Mouse (Mus musculus): Measurements from ENCODE around the gene Rybp. TPM values are rescaled to one million over a fixed set of nuclear protein-coding genes. Genes with fewer than 3 reads are reported as not detected.

The Rybp gene
- total RNA-seq, 2 experiments from 2014 or later = 28.2 to 32.8 TPM

DNA sequence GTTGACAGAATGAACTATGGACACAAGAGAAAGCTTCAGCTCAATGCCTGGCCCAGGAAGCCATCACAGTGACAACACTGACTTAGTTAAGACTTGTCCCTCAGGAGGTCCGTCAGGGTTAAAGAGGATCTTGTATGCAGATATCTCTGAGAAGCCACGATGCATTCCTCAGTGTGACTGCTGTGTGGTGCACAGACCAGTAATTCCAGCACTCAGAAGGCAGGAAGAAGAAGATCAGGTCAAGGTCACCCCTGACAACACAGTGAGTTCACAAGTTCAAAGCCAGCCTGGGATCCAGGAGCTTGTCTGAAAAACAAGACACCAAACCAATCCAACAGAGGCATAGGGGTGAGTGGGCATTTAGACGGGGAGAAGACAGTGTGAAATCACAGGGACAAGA is 67.3 kb downstream of the Rybp start:
- no peak for DNase-seq

- DNase-seq = peak; percentile 85 to 93
These were observed 68.5 kb downstream of the Rybp start for GRCm38 (mm10) chr6:100218541-100219341.

DNA sequence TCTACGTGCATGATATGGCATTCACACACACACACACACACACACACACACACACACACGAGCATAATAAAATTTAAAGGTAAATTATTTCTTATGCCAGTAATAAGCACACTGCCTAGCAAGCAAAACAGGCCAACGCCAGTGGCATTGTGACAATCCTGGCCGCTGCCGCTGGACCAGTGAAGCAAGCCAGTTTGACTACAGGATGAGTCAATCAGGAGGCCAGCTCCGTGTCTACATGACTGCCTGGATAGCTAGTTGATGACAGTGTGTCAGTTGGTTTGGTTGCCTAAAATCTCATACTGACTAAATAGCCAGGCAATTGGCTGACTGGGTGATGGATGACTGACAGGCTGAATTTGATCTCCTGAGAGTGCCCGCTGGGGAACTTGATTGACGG is 69.8 kb downstream of the Rybp start:
- DNase-seq = peak in 1 of 2 experiments; percentile 63

DNA sequence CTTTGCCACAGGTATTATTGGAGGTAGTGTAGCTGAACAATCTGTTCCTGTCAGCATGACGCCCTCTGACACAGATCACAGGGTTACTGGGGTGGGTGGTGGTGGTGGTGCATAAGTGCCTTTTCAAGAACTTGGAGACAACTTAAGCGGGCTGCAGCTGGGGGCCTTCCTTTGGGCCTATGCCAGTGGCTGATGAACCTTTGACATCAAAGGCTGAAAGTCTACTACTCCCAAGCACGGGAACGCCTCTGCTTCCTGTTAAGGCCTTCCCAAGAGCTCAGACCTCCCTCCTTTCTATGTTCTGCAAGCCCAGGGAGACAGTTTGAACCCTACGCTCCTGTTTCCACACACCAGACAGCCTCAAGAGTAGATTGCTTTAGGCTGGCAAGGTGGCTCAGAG is 70.3 kb downstream of the Rybp start:
- no peak for DNase-seq

DNA sequence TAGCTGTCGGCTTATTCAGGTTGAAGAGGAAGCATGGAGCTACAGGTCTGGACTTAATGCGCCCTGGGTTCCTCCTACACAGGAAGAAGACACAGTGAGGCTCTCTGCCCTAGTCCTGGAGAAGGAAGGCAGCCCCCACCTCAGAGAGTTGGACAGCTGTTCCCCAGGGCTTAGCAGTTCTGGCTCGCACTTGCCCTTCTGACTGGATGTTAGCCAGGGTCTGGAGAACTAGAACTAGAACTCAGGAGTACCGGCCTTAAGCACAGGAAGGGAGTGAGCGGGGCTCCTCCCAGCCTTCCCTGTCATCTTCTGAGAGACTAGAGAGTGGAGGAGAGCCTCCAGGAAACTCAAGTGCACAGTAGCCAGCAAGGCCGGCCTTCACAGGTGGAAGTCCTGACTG is 71.5 kb downstream of the Rybp start:
- no peak for DNase-seq

DNA sequence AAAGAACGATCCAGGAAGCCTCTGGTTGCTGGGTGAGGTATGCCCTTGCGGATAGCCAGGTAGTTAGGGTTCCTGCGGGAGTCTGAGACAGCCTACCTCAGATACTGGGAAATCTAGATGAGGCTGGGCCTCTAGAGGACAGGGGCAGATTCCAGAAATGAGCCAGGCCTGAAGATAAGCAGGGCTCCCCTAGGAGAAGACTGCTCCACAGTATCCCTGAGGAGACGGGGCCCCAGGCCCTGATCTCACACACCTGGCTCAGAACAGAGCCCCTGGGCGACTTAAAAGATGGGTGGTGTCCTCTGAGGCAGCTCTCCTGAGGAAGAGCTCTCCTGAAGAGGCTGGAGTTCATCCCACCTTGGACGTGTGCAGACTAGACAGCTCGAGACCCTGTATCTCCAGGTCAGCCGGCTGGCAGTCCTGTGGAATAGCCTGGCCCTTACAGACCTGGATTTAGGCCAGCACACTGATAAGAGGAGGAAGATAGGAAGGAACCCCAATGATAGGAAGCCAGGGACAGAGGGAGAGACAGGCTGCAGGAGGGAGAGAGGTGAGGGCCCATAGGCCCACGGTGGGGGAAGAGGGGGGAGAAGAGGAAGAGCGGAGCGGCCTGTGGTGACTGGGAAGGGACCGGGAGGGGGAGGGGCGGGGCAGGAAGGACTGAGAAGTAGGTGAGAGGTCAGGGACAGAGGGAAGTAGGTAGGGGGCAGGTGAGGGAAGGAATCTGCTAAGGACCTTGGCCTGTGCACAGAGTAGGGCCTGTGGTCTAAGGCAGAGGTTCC is 73.0 kb downstream of the Rybp start:
- no peak for DNase-seq

- DNase-seq = no peak
These were observed 73.7 kb downstream of the Rybp start for GRCm38 (mm10) chr6:100213596-100213995.

GRCm38 (mm10) chr6:100212820-100213219 is 74.5 kb downstream of the Rybp start:
- DNase-seq = no peak

DNA sequence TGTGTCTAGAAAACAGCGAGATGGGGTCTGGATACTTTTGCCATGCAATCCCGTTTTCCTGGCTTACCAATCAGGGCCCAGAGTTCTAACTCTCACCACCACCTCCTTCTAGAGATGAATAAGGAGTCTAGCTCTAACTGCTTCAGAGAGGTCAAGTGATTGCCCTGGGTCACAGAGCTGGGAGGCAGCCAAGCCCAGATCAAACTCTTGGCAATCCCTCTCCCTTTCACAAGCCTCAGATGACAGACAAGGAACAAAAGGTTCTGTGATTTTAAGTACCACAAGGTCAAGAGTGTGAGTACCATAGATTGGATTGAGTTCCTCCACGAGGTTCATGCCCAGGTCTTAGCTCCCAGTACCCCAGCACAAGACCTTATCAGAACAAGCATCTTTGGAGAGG is 75.6 kb downstream of the Rybp start:
- peak in 1 of 2 experiments; percentile 62 for DNase-seq

DNA sequence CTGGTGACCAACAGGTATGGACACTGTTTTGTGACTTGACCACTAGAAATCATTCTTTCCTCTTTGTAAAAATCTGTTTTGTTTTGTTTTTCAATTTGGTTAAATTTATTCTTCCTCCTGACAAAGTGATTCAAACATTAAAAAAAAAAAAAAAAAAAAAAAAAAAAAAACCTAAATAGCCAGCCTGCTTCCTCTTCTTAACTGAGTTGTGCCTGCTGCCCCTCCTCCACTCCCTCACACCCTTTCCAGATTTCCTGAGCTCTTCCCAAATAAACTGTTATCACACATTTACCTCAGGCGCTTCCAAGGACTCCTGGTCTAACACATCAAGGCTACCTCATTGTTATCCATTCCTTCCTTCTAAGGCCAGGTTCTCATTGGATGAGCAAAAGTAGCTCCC is 76.8 kb downstream of the Rybp start:
- no peak for DNase-seq

- DNase-seq = peak in 1 of 2 experiments; percentile 36
These were observed 80.5 kb downstream of the Rybp start for GRCm38 (mm10) chr6:100206741-100207275.

- DNase-seq = no peak
These were observed 81.0 kb downstream of the Rybp start for GRCm38 (mm10) chr6:100206261-100206660.

GRCm38 (mm10) chr6:100204436-100204835 is 82.8 kb downstream of the Rybp start:
- DNase-seq = peak; percentile 54 to 70

- DNase-seq = peak in 1 of 2 experiments; percentile 26
These were observed 83.8 kb downstream of the Rybp start for GRCm38 (mm10) chr6:100203492-100203891.

- no peak for DNase-seq
These were observed 85.2 kb downstream of the Rybp start for GRCm38 (mm10) chr6:100202091-100202490.

GRCm38 (mm10) chr6:100197102-100197501 is 90.2 kb downstream of the Rybp start:
- peak in 1 of 2 experiments; percentile 50 for DNase-seq

DNA sequence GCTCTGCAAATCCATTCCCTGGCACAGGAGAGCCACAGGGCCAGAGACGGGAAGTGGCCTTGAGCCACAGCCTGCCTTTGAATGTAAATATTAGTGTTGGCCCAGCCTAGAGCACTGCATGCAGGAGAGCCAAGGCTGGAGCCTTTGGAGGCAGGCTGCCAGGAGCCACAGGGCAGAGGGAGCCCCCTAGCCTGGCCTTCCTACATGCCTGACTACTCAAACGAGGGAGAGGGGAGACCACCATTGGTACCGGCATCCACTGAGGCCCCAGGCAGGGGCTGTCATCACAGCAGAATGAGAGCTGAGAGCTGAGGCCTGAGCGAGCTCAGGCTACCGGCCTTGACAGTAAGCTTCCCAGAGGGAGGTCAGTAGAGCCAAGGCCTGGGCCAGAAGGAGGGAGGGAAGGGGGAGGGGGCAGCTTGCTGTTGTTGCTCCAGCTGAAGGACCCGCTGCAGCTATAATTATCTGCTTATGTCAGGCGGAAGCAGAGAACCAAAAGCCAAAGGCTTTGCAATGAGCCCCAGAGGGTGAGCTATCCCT is 91.3 kb downstream of the Rybp start:
- peak; percentile 70 to 86 for DNase-seq

GRCm38 (mm10) chr6:100195091-100195490 is 92.2 kb downstream of the Rybp start:
- DNase-seq = no peak

- DNase-seq = no peak
These were observed 93.5 kb downstream of the Rybp start for GRCm38 (mm10) chr6:100193760-100194159.

DNA sequence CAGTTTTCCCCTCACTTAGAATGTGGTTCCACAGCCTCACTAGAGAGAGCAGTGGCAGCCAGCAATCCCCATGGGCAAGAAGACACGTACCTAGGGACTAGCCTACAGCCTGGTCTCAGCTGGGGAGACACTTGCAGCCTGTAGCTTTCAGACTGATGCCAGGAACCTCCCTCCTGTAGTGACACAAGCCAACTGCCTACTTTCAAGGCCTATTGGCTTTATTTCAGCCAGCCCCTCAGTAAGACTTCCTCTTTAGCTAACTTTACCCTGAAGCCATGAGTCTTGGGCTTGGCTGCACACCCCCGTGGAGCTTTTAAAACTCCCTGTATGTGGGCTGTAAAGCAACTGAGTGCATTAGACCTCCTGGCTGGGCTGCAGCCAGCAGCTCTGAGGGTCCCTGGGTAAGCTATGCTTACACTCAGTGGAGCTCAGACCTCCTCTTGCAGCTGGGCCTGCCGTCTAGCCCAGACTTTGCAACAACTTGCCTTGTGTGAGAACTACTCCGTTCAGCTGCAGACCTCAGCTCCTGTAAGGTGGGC is 94.5 kb downstream of the Rybp start:
- DNase-seq = no peak

GRCm38 (mm10) chr6:100190803-100191559 is 96.3 kb downstream of the Rybp start:
- no peak for DNase-seq

- DNase-seq = no peak
These were observed 97.0 kb downstream of the Rybp start for GRCm38 (mm10) chr6:100190310-100190709.
